Mouse (Mus musculus): ENCODE measurements around the gene Lrch1.

DNA sequence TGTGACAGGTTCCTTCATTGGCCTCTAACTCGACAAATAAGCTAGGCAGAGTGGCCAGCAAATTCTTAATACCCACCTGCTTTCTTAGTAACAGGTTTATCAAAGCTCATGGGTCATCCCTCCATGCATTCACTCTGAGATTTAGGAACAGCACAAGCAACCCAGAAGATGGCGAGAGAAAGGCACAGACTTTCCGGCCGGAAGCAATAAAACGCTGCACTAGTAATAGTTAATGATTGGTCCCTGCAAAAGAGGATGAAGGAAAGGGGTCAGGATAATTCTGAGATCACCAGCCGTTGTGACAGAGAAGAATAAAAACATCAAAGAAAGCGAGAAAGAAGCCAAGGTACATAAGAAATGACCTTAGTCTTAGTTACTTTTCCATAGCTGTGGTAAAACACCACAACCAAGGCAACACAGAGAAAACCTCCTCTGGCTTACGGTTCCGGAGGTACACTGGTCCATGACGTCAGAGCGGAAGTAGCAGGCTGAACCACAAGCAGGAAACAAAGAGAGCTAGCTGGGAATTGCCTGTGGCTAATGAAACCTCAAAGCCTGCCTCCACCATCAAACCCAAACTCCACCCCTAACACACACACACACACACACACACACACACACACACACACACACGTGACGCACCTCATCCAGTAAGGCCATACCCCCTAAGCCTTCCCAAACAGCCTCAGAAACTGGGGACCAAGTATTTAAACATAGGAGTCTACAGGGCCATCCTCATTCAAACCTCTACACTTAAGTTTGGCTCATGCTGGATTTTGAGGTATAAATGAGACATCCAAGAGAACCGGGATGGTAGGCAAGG lies 100.2 kb downstream of the Lrch1 start:
- no peak for TF ChIP-seq CTCF (IDR thresholded peaks at IDR 0.05; ENCODE audit: borderline replicate concordance, insufficient read depth, low read depth, low read length)
- no peak for TF ChIP-seq POLR2A (IDR thresholded peaks at IDR 0.05; ENCODE audit: borderline replicate concordance, insufficient read depth, low read length)

Data from cerebellum, adult 2 months (tissue).